Mouse (Mus musculus): ENCODE results near the gene Pcna. TPM values are rescaled to one million over a fixed set of nuclear protein-coding genes. Genes with fewer than 3 reads are reported as not detected.
"Not testable (repeated sequence)": the region's sequence is repeated elsewhere in the genome, so short reads cannot be mapped to it uniquely, and the experiment has no call there.

The Pcna gene
- 98.9 and 104 TPM in 2 replicates for polyA plus RNA-seq (2012; rRNA removed)

DNA sequence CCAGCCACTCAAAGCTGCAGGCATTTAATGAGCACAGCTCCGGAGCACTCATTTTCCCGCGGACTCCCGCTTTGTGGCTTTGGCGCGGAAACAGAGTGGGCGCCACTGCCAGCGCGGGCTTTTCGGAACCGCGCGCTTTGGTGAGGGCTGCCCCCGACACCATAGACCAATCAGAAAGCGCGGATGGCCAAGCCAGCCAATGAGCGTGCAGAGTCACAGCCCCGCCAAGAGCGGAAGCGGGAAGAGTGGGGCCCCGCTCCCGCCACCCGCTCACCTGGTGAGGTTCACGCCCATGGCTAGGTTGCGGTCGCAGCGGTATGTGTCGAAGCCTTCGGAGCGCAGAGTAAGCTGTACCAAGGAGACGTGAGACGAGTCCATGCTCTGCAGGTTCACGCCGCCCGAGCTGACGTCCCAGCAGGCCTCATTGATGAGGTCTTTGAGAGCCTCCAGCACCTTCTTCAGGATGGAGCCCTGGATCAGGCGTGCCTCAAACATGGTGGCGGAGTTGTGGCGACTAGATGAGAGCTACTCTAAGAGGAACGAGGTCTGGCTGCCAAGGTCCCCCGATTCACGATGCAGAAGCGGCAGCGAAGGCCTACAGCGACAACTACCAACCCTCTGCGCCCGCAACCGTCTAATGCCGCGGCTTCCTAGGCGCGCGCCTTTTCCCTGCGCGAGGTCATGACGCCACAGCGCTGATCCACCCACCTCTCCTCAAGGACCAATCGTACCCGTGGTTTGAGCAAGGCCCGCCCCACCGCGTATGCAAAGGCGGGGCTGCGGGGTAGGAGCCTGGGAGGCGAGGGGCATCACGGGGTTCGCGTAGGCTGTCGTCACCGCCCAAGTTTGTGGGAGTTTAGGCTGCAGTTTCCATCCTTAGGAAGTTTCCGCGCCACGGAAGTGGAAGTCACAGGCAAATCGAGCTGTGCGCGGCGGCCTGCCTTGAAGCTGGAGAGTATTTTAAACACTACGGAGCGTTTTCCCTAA lies at the start of gene Pcna:
Pcna (minus strand) TSS at position 773 of the 987 bp plus-strand sequence.
- WGBS = under 1% methylated on average over 79 of the region's 79 CpGs
- peak; percentile 95 for DNase-seq (ENCODE audit: low read depth, low spot score)

DNA sequence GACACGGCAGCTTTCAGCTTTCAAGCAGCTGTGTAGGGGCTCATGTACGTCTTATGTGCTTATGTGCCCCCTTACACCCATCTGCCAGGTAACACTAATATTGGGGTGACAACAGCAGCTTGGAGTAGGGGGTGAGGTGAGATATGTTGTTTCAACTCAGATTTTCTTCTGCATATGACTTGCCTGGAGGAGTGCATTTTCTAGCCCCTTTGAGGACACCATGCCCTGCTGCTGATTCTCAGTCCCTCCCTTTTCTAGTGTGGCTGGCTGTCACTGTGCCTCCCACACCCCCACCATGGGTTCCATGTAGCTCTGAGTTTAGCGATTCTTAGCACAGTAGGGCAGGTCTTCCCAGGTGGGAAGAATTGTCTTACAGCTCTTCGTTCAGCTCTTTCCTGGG lies 48.3 kb upstream of the Pcna start:
- DNase-seq (ENCODE audit: low read depth, low spot score) = no peak
- 96% methylated on average over 4 of the region's 4 CpGs for WGBS

DNA sequence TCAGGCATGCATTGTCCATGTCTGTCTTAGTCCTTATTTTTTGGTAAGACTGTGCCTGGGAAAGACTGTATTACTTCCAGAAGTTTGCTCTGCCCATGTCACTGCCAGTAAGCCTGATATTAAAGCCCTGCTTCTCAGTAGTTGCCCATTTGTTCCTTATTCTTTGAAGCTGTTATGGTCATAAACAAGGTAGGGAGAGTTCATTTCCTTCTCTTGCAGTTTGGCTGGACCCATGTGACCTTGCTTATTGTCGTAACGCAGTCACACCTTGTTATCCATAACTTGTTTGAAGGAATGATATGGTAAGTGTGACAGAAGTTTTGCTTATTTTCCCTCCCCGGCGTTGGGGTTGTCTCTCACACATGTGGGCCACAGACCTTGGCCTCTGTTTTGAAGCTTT lies 45.1 kb upstream of the Pcna start:
- WGBS = 41% methylated on average over 4 of the region's 4 CpGs
- peak; percentile 63 for DNase-seq (ENCODE audit: low read depth, low spot score)

DNA sequence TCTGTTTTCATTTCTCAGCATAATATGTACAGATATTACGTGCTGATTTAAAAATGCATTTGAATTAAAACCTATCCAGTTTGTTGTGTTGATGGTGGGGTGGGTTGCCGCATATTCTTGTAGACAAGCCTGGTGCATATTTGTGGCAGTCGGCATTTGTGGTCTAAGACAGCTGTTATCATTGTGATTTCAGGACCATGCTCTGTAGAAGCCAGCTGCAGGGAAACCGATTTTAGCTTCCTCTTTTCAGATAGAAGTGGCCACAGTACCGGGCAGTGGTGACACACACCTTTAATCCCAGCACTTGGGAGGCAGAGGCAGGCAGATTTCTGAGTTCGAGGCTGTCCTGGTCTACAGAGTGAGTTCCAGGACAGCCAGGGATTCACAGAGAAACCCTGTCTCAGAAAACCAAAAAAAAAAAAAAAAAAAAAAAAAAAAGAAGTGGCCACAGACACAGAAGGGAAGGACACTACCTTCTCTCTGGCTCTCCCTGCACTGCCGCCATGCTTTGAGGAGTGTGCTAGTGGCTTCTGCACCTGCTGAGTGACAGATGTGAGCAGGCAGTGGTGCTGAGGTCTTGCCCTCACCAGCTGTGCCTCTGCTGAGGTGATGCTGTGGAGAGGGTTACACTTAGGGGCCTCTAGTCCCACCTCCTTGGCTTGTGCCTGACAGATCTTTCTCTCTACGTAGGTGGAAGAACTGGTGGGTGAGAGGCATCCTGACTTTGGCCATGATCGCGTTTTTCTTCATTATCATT lies 40.8 kb upstream of the Pcna start:
- DNase-seq (ENCODE audit: low read depth, low spot score) = no peak
- 90% methylated on average over 10 of the region's 10 CpGs for WGBS

DNA sequence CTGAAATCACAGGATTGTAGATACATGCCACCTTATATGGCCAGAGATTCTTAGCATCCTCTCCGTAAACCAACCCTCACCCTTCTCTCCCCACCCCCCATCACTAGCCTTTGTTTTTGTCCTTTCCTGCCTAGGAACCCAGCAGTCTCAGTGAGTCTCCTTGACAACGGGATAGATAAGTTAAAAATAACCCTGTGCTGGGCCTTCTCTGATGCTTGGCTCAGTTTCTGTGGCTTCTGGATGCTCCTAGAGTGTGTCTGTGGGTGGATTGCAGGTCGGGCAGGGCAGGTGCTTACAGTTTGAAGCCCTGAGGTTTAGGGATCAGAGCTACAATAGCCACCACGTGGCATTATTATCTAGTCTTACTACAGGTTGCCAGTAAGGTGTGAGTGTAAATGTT lies 39.0 kb upstream of the Pcna start:
- DNase-seq (ENCODE audit: low read depth, low spot score) = no peak
- 59% methylated on average over 4 of the region's 4 CpGs for WGBS

DNA sequence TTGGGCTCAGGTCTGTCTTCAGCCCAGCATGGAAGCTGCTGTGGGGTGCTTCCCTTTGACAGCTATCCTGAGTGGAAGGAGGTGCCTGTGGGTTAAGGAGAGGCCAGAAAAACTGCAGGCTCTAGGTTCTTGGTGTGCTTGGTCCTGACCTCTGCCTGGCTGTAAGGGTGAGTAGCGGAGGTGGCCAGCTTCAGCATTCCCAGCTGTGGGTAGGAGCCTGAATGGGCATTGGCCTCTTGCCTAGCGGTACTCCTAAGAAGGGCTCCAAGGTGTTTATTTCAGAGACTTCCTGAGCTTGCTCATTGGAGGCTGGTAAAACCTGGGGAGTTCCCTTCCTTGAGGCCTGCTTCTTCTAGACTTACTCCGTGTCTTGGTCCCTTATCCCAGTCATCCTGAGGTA lies 38.2 kb upstream of the Pcna start:
- WGBS = 32% methylated on average over 3 of the region's 3 CpGs

DNA sequence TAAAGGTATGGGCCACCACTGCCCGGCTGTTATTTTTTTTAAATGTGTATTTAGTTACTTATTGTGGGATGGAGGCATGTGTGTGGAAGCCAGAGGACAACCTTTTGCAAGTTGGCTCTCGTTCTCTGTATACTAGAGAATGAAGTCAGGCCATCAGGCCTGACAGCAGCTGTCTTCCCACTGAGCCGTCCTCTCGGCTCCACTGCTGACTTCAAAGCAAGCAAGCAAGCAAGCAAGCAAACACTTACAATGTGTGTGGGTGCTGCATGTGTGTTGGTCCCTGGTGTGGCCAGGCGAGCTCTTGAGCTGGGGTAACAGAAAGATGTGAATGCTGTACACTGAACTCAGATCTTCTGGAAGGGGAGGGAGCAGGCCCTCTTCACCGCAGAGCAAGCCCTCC lies 37.7 kb upstream of the Pcna start:
- WGBS = 44% methylated on average over 6 of the region's 6 CpGs
- no peak for DNase-seq (ENCODE audit: low read depth, low spot score)

More for the DNA sequence above, 38.2 kb upstream of the Pcna start:
- DNase-seq (ENCODE audit: low read depth, low spot score) = no peak

DNA sequence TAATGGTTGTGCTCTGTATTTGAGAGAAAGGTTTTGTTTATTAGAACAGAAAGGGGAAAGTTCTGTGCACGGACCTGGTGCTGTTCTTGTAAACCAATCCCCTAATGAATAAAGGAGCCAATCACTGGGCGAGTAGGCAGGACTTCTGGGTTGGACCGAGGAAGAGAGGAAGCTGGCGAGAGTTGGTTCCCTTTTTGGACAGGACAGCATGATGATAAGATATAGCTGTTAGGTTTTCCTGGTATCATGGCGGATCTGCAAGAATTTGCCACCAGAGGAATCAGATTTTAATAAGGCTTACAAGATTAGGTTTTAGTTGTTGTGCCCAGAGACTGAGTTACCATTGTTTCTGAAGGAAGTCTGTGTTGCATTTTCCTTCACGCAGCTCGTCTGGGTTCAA lies 36.1 kb upstream of the Pcna start:
- DNase-seq (ENCODE audit: low read depth, low spot score) = not testable (repeated sequence)

DNA sequence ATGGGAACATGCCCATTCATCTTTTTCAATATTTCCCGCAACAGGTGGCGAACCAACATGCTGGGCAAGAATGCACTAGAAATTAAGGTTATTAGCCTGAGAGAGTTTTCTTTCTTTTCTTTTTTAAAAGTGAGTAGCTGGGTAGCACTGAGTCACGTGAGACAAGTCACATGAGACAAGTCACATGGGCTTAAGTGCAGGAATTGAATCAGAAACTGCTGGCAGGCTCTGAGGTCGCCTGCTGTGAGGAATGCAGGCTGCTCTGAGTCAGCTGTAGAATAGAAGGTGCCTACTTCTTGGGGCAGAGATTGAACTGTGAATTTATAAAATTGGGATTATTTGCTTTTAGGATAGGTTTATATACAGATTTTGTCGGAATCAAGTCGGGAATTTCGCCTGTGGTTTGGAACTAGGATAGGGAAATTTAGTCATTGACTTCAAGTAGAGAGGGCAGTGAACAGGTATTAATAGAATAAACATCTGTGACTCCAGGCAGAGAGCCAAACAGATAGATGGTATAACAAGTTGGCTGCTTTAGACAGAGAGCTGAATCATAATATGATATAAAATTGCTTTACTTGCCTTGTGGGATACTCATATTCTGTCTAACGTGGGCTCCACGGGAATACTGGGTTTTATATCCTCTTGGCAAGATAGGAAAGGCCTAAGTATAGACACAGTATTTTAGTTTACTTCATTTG lies 33.4 kb upstream of the Pcna start:
- WGBS = 63% methylated on average over 9 of the region's 9 CpGs
- DNase-seq (ENCODE audit: low read depth, low spot score) = no peak

More for the DNA sequence above, 36.1 kb upstream of the Pcna start:
- WGBS = 34% methylated on average over 5 of the region's 7 CpGs

DNA sequence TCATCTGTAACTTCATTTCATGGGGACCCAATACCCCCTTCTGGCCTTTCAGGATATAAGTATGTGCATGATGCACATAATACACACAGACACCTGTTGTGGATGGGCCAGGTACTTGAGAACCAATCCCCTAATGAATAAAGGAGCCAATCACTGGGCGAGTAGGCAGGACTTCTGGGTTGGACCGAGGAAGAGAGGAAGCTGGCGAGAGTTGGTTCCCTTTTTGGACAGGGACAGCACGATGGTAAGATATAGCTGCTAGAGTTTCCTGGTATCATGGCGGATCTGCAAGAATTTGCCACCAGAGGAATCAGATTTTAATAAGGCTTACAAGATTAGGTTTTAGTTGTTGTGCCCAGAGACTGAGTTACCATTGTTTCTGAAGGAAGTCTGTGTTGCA lies 32.6 kb upstream of the Pcna start:
- not testable (repeated sequence) for DNase-seq (ENCODE audit: low read depth, low spot score)
- WGBS = 88% methylated on average over 5 of the region's 5 CpGs

DNA sequence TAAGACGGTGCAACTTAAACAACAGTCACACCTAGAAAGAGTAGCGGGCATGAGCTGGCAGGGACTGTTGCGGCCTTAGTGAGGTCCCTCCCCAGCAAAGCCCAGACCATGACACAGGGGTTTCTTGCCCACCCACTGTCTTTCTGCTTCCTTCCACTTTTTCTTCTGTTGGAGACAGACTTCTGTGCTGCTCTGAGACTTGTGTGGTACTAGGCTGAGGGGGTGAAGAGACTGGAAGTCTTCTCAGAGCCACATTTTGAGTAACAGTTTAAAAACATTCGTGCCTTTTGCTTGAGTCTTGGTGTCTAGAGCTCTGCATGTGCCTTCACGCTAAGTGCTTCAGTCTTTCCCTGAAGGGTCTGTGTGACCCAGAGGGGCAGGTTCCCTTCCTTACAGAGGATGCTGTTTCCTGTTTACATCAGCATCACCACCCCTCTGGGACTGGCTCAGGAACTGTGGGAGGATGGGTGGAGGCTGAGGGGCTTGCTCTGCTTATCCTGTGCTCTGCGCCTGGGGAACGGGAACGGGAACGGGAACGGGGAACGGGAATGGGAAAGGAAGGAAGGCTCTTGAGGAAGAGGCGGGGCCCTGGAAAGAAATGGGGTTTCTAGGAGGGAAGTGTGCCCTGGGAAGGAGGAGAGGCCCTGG lies 31.5 kb upstream of the Pcna start:
- WGBS = 60% methylated on average over 12 of the region's 12 CpGs
- no peak for DNase-seq (ENCODE audit: low read depth, low spot score)

DNA sequence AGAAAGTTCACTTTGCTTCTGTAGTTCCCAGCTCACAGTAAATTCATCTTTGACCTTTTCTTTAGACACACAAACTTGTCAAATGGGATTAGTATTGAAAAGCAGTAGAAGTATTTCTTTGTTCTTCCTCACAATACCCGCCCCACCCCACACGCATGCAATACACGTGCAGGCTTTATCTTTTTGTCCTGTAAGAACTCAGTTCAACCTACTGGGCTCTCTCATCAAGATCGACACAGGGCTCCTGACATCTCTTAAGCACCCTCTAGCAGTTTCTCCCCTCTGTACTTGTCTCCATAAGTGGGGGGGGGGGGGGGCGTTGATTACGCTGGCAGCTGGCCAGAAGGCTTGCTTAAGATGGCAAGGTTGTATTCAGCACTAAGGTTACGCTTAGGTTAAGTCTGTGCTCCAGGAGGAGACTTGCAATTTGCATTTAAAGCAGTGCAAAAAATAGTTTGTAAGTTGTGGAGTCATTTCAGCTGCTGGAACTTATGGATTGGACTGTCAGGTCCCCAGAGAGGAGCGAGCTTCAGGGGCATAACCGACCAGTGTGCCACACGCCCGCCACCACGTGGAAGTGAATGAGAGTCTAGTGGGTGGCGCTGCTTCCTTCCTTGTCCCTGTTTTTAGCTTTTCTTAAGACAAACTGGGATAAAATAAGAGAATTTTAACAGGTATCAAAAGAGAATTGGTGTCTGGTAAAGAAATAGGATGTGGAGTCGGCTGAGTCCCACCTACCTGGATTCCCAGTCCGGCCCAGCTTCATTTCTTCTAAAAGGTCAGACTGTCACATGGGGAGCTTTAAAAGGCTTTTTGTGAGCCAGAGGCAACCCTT lies 30.3 kb upstream of the Pcna start:
- 48% methylated on average over 15 of the region's 15 CpGs for WGBS

DNA sequence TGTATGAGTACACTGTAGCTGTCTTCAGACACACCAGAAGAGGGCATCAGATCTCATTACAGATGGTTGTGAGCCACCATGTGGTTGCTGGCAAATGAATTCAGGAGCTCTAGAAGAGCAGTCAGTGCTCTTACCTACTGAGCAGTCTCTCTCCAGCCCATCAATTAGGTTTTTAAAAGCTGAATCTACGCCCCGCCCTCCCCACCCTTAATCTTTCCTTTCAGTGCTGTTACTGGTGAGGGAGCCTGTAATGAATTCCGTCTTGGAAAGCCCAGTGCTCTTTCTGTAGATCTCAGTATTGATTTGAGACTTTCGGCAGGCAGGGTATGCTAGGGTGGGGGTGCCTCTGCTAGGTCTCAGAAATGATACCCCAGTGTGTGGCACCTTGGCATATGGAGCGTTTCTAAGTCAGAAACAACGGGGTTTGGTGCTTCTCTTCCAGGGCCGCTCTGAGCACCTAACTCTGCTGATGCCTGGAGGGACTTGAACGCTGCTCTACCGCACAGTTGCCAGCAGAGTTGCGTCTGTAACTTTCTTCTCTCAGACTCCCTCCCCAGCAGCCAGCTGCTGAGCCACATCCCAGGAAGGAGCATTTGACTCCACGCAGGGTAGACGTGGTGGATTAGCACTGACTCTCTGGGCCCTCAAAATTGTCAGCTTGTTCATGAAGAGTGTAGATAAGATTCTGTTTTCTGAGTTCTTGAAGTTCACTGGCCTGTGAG lies 29.5 kb upstream of the Pcna start:
- no peak for DNase-seq (ENCODE audit: low read depth, low spot score)
- 40% methylated on average over 12 of the region's 12 CpGs for WGBS

More for the DNA sequence above, 30.3 kb upstream of the Pcna start:
- DNase-seq (ENCODE audit: low read depth, low spot score) = no peak

DNA sequence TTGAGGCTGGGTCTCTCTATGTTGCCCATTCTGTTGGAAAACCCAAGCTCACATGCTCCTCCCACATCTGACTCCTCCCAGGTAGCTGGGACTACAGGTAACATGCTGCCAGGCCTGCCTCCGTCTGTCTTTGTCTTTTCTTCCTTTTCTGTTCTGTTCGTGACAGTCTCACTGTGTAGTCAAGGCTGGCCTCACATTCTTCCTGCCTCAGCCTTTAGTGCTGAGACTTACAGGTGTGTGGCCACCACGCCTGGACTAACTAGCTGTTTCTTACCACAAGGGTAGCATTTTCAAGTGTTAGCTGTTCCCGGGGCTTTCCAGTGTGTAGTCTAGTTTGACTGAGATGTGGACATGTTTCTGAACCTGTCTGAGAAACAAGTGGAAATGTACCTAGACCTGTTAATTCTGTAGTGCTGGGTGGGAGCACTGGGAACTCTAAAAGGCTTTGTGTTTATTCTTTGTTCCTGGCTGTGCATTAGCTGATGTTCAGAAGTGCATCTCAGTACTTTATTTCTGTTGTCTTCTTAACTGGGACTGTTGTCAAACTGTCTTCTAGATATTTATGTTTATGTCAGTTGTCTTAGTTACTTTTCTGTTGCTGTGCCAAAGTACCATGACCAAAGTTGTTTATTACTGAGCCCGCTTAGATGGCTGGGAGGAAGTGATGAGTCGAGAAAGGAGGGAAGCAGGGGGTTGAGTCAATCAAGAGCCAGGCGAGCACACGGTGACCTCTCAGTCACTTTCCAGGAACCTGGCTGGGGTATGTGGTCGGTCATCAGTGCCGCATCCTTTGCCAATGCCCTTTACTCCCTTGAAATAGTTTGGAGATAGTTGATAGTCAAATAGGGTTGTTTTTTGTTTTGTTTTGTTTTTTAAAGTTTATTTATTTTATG lies 28.7 kb upstream of the Pcna start:
- DNase-seq (ENCODE audit: low read depth, low spot score) = no peak
- 42% methylated on average over 10 of the region's 10 CpGs for WGBS

DNA sequence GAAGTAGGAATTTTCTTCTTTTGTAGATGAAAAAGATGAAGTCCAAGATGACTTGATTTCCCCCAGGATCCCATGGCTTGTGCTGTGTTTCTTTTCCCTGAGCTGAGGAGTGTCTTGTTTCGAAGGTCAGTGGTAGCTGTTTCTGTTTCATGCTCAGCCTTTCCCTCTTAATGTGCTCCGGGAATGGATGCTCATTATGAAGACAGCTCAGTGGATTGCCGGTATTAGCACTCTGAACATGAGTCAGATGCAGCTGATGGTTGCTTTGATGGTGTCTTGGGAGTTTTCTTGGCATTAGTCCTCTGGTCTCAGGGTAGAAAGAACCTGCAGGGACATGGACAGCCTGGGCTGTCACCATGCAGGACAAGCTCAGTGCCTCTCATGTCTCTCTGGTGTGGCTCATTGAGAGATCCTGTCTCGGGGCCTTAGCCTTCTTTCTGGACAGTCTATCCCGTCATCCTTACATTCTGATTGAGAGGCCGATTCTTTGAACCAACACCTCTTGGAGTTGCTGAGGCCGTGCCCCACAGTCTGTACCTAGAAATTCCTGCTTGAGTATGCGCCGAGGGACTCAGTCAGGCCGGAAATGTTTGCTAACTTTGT lies 27.5 kb upstream of the Pcna start:
- DNase-seq (ENCODE audit: low read depth, low spot score) = no peak
- WGBS = 86% methylated on average over 10 of the region's 10 CpGs

DNA sequence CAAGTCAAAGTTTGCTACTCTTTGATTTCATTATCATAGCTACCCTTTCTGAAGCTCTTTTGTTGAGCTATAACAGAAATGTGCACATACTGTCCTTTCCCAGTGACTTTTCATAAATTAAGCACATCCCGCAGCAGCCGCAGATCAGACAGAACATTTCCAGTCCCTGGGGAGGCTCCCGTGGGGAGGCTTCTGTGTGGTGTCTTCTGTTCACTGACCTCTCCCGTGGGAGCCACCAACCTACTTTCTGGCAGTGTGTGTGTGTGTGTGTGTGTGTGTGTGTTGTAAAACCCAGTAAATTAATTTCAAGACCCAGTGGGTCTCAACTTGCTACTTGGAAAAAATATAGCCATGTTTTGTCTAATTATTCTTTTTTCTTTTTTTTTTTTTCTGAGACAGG lies 26.9 kb upstream of the Pcna start:
- WGBS = 73% methylated on average over 4 of the region's 4 CpGs
- no peak for DNase-seq (ENCODE audit: low read depth, low spot score)

Measured in large intestine, adult 2 months (tissue).